Mouse (Mus musculus): Measurements from ENCODE around the gene Wdfy1.

The Wdfy1 gene

DNA sequence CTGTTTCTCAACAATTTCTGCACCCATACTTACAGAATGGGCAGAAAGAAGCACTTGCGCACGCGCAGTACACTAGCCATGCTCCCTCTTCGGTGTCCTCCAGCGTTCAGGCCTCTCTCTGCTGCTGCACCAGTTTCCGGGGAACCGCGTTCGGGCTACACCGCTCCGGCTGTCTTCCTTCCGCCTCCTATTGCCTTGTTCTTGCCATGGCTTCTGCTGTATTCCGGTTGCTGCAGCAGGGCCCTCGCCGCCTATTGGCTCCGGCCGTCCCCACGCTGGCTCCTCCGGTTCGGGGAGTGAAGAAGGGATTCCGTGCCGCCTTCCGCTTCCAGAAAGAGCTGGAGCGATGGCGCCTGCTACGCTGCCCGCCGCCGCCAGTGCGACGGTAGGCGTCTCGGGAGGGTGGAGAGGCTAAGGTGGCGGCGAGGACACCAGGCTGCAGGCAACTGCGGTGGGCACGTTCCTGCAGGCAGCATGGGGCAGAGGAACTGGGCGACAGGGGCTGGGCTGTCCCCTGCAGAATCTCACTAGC lies at the start of gene Wdfy1, which contains the start of gene Mrpl44:
Wdfy1 (minus strand) TSS at position 217 of the 532 bp plus-strand sequence.
Mrpl44 (plus strand) TSS at position 92 of the 532 bp plus-strand sequence.
- DNase-seq = peak; percentile 99

- DNase-seq = no peak
Measured at GRCm38 (mm10) chr1:79823951-79824633, 48.1 kb upstream of the Wdfy1 start.

DNA sequence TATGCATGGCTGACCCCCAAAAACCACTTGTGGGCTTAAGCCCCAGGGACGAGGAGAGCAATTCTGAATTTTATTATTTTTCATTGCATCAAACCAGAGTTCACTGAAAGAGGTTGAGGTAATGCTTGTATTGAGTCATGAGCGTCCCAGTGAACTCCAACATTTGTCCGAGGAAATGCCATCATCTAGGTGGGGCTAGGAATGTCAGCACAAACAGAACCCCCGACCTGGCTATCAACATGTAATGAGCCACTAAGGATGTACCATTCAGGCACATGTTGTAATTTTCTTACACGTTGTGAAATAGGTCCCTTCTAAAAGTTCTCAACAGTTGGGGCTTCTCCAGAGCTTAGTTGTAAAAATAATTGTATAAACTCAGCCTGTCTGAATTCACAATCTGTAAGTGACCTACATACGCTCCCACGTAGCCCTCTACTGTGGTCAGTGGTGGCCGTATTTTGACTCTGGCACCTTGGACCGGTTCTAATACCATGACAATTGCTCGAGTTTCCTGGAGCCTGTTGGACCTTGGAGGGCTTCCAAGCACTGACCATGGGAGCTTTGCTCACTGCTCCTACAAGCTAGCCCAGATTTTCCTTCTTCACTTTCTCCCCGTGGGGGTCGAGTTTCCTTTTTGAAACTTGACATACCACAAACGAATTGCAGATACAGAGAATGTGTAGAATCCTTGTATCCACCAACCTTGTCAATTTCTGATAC lies 47.0 kb upstream of the Wdfy1 start:
- DNase-seq = peak; percentile 9

GRCm38 (mm10) chr1:79819296-79819879 lies 43.4 kb upstream of the Wdfy1 start:
- DNase-seq = no peak

DNA sequence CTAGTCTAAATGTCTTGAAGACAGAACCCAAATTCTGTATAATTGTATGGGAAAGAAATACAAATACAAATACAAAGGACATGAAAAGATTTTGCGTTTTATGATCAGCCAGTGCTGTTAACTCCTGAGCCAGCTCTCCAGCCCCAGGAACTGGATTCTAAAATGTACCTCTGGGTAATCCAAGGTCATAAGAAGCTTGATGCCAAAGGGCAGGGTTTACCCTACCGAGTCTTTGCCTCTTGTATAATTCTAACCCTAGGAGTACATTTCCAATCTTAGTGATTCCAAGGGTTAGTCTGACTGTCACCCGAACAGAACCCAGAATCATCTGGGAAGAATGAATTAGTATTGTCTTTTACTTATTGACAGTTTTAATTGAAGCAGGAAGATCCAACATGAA lies 39.5 kb upstream of the Wdfy1 start:
- no peak for DNase-seq

- no peak for DNase-seq
Measured at GRCm38 (mm10) chr1:79809447-79809846, 33.5 kb upstream of the Wdfy1 start.

DNA sequence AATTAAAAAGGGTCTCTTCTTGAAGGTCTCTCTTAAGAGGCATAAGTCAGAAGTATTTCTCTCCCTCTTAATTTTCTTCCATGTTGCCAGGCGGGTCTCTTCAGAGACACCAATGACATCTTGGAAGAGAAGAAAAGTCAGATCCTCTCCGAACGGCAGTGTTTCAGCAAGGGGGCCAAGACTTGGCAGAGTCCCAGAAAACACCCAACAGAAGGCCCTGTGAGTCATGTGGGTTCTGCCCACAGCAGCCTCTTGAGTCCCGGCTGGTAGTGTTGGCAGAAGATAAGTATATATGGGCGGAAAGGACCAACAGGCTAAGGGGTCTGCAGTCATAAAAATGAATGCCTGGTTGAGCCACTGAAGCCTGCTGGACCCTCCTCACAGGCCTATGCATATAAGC lies 30.9 kb upstream of the Wdfy1 start:
- DNase-seq = no peak

- DNase-seq = no peak
Measured at GRCm38 (mm10) chr1:79803614-79804013, 27.7 kb upstream of the Wdfy1 start.

- no peak for DNase-seq
Measured at GRCm38 (mm10) chr1:79802858-79803427, 27.0 kb upstream of the Wdfy1 start.

DNA sequence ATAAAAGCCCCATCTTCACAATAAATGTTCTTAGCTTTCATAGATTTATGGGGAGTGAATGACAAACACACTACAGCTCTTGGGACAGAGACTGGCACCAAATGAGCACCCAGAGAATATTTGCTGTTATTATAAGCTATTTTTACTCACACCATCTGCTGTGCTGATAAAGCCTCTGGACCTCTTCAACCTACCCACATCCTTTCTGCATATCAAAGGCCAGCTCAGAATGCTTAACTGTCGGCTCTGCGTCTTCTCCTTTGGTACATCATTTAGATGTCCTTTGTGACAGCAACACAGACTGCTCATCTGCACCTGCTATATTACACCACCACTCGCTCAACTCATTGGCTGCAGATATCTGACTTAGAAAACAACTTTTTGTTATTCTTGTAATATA lies 21.1 kb upstream of the Wdfy1 start:
- no peak for DNase-seq

DNA sequence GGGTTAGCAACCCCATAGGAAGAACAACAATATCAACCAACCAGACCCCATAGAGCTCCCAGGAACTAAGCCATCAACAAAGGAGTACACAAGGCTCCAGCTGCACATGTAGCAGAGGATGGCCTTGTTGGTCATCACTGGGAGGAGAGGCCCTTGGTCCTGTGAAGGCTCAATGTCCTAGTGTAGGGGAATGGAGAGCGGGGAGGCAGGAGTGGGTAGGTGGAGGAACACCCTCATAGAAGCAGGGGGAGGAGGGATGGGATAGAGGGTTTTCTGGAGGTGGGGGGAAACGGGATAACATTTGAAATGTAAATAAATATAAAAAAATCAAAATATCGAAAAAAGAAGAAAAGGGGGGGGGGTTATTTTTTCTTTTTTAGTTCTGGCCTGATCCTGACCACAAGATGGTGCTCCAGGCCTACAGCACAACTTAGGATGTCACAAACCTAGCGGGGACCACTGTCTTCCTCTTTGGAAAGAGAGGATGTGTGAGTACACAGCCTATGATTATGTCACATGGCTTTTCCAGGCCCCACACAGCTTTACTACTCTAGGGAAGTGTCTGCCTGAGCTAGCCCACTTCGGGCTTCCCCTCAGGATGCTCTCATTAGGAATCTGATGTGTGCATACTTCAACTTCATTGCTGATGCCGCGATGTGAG lies 10.5 kb upstream of the Wdfy1 start:
- no peak for DNase-seq

- no peak for DNase-seq
Measured at GRCm38 (mm10) chr1:79782433-79782832, 6.5 kb upstream of the Wdfy1 start.

GRCm38 (mm10) chr1:79778011-79778410 lies 2.1 kb upstream of the Wdfy1 start:
- DNase-seq = no peak

DNA sequence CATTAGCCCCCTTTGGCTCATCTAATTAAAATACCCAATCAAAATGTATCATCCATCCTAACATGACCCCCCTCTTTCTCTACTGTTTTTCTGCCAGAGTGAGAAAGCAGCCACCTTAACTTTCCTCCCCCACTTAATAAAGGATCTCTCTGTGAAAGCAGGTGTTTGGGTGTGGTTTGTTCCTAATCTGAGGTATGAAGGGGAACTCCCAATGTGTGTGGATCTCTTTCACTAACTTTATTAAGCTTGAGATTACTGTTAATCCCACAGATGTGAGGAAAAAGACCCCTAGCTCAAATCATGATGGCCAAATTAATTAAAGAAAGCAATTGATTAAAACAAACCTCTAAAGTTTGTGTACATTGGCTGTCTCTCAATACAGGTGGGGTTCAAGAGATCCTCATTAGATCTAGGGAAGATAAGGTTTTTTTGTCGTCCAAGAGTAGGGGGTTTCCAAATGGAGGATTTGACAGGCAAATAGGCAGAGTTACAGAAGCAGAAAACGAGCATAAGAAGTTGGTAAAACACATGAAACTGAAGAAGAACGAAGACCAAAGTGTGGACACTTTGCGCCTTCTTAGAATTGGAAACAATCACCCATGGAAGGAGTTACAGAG lies 1.7 kb downstream of the Wdfy1 start:
- DNase-seq = no peak

GRCm38 (mm10) chr1:79768231-79768630 lies 7.7 kb downstream of the Wdfy1 start:
- DNase-seq = no peak

- no peak for DNase-seq
Measured at GRCm38 (mm10) chr1:79764483-79764882, 11.5 kb downstream of the Wdfy1 start.

GRCm38 (mm10) chr1:79764031-79764430 lies 11.9 kb downstream of the Wdfy1 start:
- DNase-seq = no peak

- peak; percentile 15 for DNase-seq
Measured at GRCm38 (mm10) chr1:79762282-79763250, 13.4 kb downstream of the Wdfy1 start.

GRCm38 (mm10) chr1:79761917-79762271 lies 14.0 kb downstream of the Wdfy1 start:
- no peak for DNase-seq

DNA sequence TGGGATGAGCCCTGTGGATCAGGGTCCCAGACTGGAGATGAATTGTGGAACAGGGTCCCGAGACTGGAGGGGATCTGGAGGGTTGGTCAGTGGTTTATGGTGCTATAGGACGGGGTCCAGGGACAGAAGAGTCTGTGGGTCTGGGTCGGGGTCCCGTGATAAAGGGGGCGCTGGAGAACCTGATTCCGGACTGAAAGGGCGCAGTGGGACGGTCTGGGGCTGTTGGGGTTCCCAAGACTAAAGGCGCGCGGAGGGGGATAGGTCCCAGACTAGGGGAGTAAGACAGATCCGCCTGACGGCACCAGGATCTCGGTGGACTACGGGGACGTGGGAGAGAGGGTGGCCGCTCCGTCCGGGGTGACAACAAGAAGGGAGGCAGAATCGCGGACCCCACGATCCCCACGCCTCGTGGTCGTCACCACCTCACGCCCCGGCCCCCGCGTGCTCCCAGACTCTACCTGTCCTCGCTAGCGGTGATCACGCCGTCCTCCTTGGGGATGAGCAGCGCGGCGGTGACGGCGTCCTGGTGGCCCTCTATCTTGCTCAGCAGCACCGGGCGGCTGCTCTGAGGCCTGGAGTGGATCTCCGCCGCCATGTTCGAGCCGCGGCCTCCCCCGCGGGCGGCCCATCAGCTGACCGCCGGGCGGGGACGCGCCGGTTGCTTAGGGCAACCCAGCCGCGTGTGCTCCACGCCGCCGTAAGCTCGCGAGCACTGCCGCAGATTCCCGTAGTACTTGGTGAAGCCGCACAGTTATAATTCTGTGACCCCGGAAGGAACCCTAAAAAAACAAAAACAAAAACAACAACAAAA lies 14.6 kb downstream of the Wdfy1 start:
- peak; percentile 80 for DNase-seq
